Mouse (Mus musculus) liver, embryonic 12.5 days (tissue): ENCODE data around the gene Brd3os. TPM values are rescaled to one million over a fixed set of nuclear protein-coding genes. Genes with fewer than 3 reads are reported as not detected.
A peak's percentile ranks its signal among the peaks of the same experiment; 100 is the strongest.

ENCODE experiments used
- ATAC-seq: fragments of 200-750 bp; cut with Nextera tagmentation; 2 replicates; pipeline ENCODE4 v1.8.0; 2017; ENCODE audit warnings: moderate number of reproducible peaks, mild to moderate bottlenecking, moderate library complexity
- H3K27ac ChIP-seq: fragments of 300-500 bp; sonication (generic); 2 replicates; pipeline ENCODE4 v1.5.1; 2016; ENCODE audit warnings: mild to moderate bottlenecking
- H3K27me3 ChIP-seq: fragments of 300-500 bp; sonication (generic); replicated peaks from 2 replicates; pipeline ENCODE4 v1.6.1; 2016; ENCODE audit warnings: mild to moderate bottlenecking, moderate library complexity
- H3K36me3 ChIP-seq: fragments of 300-500 bp; sonication (generic); 2 replicates; pipeline ENCODE4 v1.6.1; 2016; ENCODE audit warnings: mild to moderate bottlenecking, moderate library complexity
- H3K4me1 ChIP-seq: fragments of 300-500 bp; sonication (generic); 2 replicates; pipeline ENCODE4 v1.6.1; 2016
- H3K4me2 ChIP-seq: fragments of 300-500 bp; sonication (generic); 2 replicates; pipeline ENCODE4 v1.6.1; 2016; ENCODE audit warnings: mild to moderate bottlenecking, moderate library complexity
- H3K4me3 ChIP-seq: fragments of 300-500 bp; sonication (generic); 2 replicates; pipeline ENCODE4 v1.5.1; 2016; ENCODE audit warnings: mild to moderate bottlenecking, moderate library complexity
- H3K9ac ChIP-seq: fragments of 300-500 bp; sonication (generic); 2 replicates; pipeline ENCODE4 v1.6.1; 2016; ENCODE audit warnings: mild to moderate bottlenecking, moderate library complexity
- H3K9me3 ChIP-seq: fragments of 300-500 bp; sonication (generic); replicated peaks from 2 replicates; pipeline ENCODE4 v1.6.1; 2016; ENCODE audit warnings: mild to moderate bottlenecking, moderate library complexity
- WGBS: fragments of 180-500 bp; shearing (Covaris S2); methylation state at CpG from one replicate; pipeline ENCODE4 v1.1.7; 2016; ENCODE audit not compliant: insufficient replicate concordance; 5-methylcytosine and 5-hydroxymethylcytosine counted together
- polyA plus RNA-seq: library from polyadenylated mRNA; unstranded; fragments of >200 nt; fragmentation: Nextera tagmentation; extraction: Ambion mirVana; gene quantifications from 2 replicates; pipeline ENCODE4 v1.2.1, GENCODE M21; 2016

Gene Brd3os
- polyA plus RNA-seq = 1.3 and 1.4 TPM in 2 replicates

DNA sequence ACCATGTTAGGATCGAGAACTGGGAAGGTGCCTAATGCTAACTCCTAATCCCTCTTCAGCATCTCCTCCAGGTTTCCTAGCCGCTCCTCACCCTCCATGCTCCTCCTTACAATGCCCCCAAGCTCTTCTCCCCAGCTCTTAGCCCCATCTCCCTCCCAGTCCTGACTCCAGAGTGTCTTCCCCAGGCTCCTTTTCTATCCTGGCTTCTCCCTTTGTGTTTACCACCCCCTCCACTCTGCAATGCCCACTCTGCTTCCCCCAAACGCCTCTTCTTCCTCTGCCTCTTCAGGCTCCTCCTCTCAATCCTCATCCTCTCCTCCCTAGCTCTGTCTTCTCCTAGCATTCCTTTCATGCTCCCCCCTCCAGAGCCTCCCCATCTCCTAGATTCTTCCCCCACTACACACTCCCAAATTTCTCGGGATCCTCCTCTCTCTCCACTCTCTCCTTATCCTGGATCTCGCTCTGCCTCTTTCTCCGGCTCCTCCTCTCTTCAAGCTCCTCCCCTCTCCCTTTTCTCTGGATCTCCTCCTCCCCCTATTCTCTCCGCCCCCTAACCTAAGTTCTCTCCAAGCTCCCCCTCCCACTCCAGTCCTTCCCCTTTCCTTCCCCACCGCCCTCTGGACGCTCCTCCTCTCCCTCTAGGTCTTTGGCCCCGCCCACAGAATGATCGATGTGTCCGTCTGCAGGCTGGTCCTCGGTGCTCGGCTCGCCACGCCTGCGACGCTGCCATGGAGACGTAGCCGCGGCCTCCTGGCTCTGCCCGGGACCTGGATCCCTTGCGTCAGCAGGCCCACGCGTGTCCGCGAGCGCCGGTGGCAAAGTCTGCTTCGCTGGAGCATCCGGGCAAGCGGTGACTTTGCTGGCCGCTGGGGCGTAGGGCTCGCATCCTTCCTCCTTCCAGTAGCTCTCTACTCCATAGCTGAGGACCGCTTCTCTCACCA lies at the start of gene Brd3os:
Gene Brd3os, plus strand, starts transcription at position 558 of the 941 bp plus-strand sequence.
- no peak within 1 kb of the TSS for H3K27ac ChIP-seq
- H3K9ac ChIP-seq = peak within 1 kb of the TSS; percentile 60
- ATAC-seq = peak; percentile 84
- peaks cover 28% of the 10 kb centered on the region for H3K36me3 ChIP-seq
- H3K9me3 ChIP-seq = 0 out of 2 replicates have a peak, but pooled peaks cover 4% of the 10 kb centered on the region
- peaks cover 40% of the 10 kb centered on the region for H3K4me1 ChIP-seq
- 2% methylated on average over 36 of the region's 36 CpGs for WGBS
- H3K27me3 ChIP-seq = no peaks in the 10 kb centered on the region
- H3K4me3 ChIP-seq = peak within 1 kb of the TSS; percentile 65
- peak within 1 kb of the TSS; percentile 96 for H3K4me2 ChIP-seq

GRCm38 (mm10) chr2:27394158-27394832 lies 47.8 kb upstream of the Brd3os start:
- Histone ChIP-seq H3K27ac (no peak overlapping the region), H3K27me3 (no peaks in the 10 kb centered on the region), H3K36me3 (no peaks in the 10 kb centered on the region), H3K9ac (no peak overlapping the region), H3K9me3 (0 out of 2 replicates have a peak, but pooled peaks cover 3% of the 10 kb centered on the region), H3K4me3 (no peak overlapping the region), H3K4me2 (no peak overlapping the region), H3K4me1 (peaks cover 63% of the 10 kb centered on the region)
- no peak for ATAC-seq
- 77% methylated on average over 10 of the region's 10 CpGs for WGBS

DNA sequence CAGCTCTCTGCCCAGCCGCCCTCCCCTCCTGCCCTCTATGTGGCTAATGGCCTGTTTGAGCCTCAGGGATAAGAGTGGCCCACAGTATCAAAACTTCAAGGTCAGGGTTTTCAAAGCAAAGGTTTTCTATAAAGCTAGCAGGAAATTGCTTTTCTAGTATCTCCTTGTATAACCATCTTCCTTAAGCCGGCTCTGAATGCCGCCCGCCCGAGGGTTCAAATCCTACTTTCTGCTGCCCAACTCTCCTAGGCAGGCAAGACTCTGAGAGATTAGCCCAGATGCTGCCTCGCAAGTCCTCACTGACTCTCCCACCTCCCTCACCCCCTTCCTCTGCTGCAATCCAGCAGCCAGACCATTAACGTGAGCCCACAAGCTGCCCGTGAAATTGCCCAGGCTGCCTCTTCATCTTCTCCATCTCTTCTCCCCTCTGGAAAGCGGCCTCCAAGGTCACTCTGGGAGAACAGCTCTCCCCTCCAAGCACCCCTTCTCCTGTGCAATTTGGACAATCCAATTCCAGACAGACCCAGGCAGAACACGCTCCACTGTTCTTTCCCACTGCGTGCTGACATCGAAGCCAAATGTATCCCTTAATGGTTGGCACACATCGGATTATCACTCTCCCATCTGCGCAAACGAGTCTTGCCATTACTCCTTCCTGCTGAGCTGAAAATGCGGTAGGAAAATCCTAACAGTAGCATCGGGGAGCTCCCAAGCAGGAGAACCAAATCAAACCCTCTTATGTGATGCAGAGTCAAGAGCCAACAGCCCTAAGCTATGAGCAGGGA lies 45.3 kb upstream of the Brd3os start:
- Histone ChIP-seq H3K36me3 (no peaks in the 10 kb centered on the region), H3K4me2 (no peak overlapping the region), H3K27me3 (no peaks in the 10 kb centered on the region), H3K9ac (no peak overlapping the region), H3K4me1 (peaks cover 38% of the 10 kb centered on the region), H3K4me3 (no peak overlapping the region), H3K9me3 (0 out of 2 replicates have a peak, but pooled peaks cover 6% of the 10 kb centered on the region), H3K27ac (no peak overlapping the region)
- 71% methylated on average over 17 of the region's 17 CpGs for WGBS
- no peak for ATAC-seq

DNA sequence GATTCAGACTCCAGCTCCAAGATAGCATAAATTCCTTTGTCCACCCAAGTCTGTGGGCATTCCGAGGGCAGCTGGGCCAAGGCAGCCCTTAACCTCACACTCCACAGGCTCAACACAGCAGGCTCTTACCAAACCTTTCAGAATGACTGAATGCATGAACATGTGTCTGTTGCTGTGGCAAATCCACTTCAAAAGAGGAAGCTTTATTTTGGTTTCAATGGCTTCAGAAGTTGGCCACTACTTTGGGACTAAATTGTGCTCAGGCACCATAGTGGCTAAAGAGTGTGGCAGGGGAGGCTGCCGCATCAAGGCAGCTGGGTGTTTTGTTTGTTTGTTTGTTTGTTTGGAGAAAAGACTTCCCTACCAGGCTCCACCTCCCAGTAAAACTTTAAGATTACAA lies 42.0 kb upstream of the Brd3os start:
- Histone ChIP-seq H3K4me2 (no peak overlapping the region), H3K27ac (no peak overlapping the region), H3K9me3 (0 out of 2 replicates have a peak, but pooled peaks cover 6% of the 10 kb centered on the region), H3K9ac (no peak overlapping the region), H3K27me3 (no peaks in the 10 kb centered on the region), H3K36me3 (no peaks in the 10 kb centered on the region), H3K4me3 (no peak overlapping the region), H3K4me1 (peaks cover 32% of the 10 kb centered on the region)
- 83% methylated on average over 2 of the region's 2 CpGs for WGBS
- no peak for ATAC-seq

GRCm38 (mm10) chr2:27401544-27401943 lies 40.6 kb upstream of the Brd3os start:
- Histone ChIP-seq H3K4me3 (no peak overlapping the region), H3K4me2 (no peak overlapping the region), H3K9me3 (0 out of 2 replicates have a peak, but pooled peaks cover 6% of the 10 kb centered on the region), H3K9ac (no peak overlapping the region), H3K36me3 (no peaks in the 10 kb centered on the region), H3K27me3 (no peaks in the 10 kb centered on the region), H3K27ac (no peak overlapping the region), H3K4me1 (peaks cover 34% of the 10 kb centered on the region)
- 55% methylated on average over 2 of the region's 2 CpGs for WGBS
- no peak for ATAC-seq

GRCm38 (mm10) chr2:27404375-27405093 lies 37.6 kb upstream of the Brd3os start:
- Histone ChIP-seq H3K4me2 (no peak overlapping the region), H3K4me1 (peaks cover 57% of the 10 kb centered on the region), H3K9ac (no peak overlapping the region), H3K9me3 (0 out of 2 replicates have a peak, but pooled peaks cover under 1% of the 10 kb centered on the region), H3K27me3 (no peaks in the 10 kb centered on the region), H3K4me3 (no peak overlapping the region), H3K36me3 (no peaks in the 10 kb centered on the region), H3K27ac (no peak overlapping the region; the same call in 1 of the 2 replicates)
- WGBS = 57% methylated on average over 6 of the region's 6 CpGs
- ATAC-seq = no peak

DNA sequence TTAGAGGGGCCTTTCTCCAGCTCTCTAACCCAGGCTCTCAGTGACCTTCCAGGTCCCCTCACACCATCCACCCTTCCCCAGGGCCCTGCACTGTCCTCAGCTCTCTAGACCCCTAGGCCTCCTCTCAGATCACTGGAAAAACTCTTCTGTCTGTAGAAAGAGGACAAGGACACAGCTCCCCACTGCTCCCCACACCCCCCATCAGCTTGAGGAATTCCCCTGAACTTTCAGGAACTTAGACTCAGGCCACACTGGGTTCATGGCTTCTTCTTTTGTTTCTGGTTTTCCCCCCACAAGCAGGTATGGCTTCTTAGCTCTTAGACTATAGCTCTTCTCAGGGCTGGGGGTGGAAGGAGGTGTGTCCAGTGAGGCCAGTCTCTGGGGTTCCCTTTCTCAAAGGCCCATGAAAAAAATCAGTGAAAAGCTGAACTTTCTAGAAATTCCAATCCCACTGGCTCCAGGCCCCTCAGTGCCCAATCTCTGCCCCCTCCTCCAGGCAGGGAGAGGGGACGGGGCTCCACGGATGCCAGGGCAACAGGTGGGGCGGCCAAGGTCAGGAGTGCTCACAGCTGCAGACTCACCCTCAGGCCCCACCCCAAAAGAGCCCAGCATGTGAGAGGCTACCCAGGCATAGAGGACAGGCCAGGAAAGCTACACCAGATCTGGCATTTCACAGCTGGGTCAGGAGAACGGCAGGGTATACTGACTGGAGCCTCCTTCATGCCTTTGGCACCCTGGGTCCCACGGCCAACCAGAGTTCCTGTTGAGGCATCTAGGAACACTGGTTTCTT lies 36.8 kb upstream of the Brd3os start:
- Histone ChIP-seq H3K4me1 (peaks cover 57% of the 10 kb centered on the region), H3K9me3 (no peaks in the 10 kb centered on the region), H3K27ac (no peak overlapping the region; the same call in 1 of the 2 replicates), H3K4me3 (no peak overlapping the region), H3K4me2 (no peak overlapping the region), H3K27me3 (no peaks in the 10 kb centered on the region), H3K36me3 (no peaks in the 10 kb centered on the region), H3K9ac (no peak overlapping the region)
- 69% methylated on average over 5 of the region's 5 CpGs for WGBS
- no peak for ATAC-seq

GRCm38 (mm10) chr2:27406928-27407327 lies 35.2 kb upstream of the Brd3os start:
- H3K9ac ChIP-seq = no peak overlapping the region
- H3K9me3 ChIP-seq = no peaks in the 10 kb centered on the region
- no peak overlapping the region for H3K4me2 ChIP-seq
- no peaks in the 10 kb centered on the region for H3K27me3 ChIP-seq
- H3K36me3 ChIP-seq = no peaks in the 10 kb centered on the region
- no peak for ATAC-seq
- H3K27ac ChIP-seq = no peak overlapping the region
- 53% methylated on average over 5 of the region's 5 CpGs for WGBS
- H3K4me1 ChIP-seq = peaks cover 73% of the 10 kb centered on the region
- no peak overlapping the region for H3K4me3 ChIP-seq

- Histone ChIP-seq H3K4me2 (no peak overlapping the region), H3K27ac (no peak overlapping the region), H3K27me3 (no peaks in the 10 kb centered on the region), H3K4me1 (peaks cover 77% of the 10 kb centered on the region), H3K9ac (no peak overlapping the region), H3K4me3 (no peak overlapping the region), H3K36me3 (no peaks in the 10 kb centered on the region), H3K9me3 (no peaks in the 10 kb centered on the region)
- 62% methylated on average over 3 of the region's 3 CpGs for WGBS
- ATAC-seq = no peak
Observed at GRCm38 (mm10) chr2:27408194-27408593, 33.9 kb upstream of the Brd3os start.

DNA sequence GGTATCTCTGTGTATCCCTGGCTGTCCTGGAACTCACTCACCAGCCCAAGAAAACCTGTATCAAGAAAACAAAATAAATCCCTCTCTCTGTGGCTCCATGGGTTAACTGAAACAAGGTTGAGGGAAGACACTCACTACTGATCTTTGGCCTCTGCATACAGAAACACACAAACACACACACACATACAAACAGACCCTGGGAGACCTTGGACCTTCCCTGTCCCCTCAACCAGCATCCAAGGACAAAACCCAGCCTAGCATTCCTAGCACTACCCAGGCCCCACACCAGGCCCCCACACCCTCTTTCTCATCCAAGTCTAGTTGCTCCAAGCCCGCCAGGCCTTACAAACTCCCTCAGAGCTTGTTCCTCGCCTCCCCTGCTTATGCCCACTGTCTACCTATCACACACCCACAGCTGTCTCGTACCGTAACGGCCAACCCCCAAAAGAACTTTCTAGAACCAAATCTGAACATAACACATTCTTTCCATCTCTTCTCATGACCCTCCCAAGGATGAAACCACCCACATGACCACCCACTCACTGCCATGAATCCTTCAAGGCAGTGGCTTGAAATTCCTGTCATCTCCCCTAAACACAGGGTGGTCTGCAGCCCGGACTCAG lies 31.5 kb upstream of the Brd3os start:
- Histone ChIP-seq H3K9me3 (no peaks in the 10 kb centered on the region), H3K4me2 (peak overlapping the region; percentile 40; the same call in 1 of the 2 replicates), H3K9ac (no peak overlapping the region), H3K4me1 (peaks cover 80% of the 10 kb centered on the region), H3K4me3 (no peak overlapping the region), H3K27ac (peak overlapping the region; percentile 68), H3K36me3 (no peaks in the 10 kb centered on the region), H3K27me3 (no peaks in the 10 kb centered on the region)
- ATAC-seq = no peak; the same call in 1 of the 2 replicates
- WGBS = 57% methylated on average over 6 of the region's 6 CpGs
